Mouse (Mus musculus): ENCODE measurements around the gene Gm9573.
A peak's percentile ranks its signal among the peaks of the same experiment; 100 is the strongest.

Gm9573 gene

DNA sequence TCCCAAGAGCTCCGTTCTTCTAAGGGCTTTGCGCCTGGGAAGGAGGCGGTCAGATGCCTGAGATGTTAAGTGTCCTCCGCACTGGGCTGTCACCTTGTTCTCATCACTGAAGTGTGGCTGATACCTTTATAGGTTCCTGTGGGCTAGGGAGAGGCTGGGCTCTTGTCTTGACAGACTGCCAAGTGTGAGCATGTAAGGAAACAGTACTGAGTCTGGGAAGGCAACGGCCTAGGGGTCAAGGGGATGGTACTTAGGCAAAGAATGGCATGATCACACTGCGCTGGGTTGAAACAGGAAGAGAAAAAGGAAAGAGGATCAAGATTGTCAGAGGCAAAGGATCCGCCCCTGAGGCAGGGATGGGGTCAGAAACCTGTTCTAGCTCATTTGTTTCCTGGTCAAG lies at the start of gene Gm9573:
Gene Gm9573, minus strand, starts transcription at position 101 of the 400 bp plus-strand sequence.
- DNase-seq = no peak

DNA sequence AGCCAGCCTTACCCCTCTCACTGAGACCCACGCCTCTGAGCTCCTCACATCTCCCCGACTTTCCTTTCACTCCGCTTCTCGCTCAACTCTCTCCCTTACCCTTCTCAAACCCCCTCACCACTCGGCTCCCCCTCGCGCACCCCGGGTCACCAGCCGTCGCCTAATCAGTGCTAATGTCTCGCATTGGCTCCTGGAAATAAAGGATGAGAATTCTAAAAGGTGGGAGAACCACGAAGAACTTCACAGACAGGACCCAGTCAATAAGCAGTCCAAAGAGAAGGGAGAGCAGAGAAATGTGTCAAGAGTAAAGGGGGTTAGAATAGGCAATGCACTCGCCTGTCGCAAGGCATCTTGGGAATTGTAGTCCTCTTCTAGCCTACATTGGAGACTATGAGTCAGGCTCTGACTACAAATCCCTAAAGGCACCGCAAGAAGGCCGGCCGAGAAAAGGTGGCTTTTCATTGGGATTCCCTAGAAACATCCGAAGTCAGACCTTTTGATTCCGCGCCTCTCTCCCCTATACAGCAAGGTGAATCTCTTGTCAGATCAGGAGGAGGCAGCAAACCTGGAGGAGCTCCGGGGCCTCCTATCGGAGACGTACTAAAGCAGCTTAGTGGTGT lies 47.1 kb upstream of the Gm9573 start, which contains the start of gene Gtf2h4:
Gene Gtf2h4, minus strand, starts transcription at position 324 of the 620 bp plus-strand sequence.
- DNase-seq = peak; percentile 86

GRCm38 (mm10) chr17:35672527-35672926 lies 46.1 kb upstream of the Gm9573 start:
- DNase-seq = no peak

- DNase-seq = no peak
Measured at GRCm38 (mm10) chr17:35671846-35672245, 45.4 kb upstream of the Gm9573 start.

DNA sequence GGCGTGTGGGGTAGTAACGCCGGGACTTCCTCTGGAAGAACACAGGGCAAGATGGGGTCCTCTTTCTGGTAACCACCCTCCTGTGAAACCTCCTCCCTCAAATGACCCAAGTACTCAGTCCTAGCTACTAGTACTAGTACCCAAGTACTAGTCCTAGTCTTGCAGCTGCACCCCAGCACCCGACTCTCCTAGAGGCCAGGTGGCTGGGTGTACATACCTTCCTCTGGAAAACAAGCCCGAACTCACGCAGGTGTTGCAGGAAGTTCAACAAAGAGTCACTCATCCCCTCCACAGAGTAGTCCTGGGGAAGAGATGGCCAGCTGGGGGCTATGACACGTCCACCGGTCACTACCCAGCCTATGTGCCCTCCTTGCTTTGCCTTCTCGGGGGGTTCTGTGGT lies 43.3 kb upstream of the Gm9573 start:
- DNase-seq = no peak

- DNase-seq = peak; percentile 97
Measured at GRCm38 (mm10) chr17:35667334-35668065, 41.1 kb upstream of the Gm9573 start, which contains the start of gene Vars2. Gene Vars2, minus strand, starts transcription at chr17:35667592.

DNA sequence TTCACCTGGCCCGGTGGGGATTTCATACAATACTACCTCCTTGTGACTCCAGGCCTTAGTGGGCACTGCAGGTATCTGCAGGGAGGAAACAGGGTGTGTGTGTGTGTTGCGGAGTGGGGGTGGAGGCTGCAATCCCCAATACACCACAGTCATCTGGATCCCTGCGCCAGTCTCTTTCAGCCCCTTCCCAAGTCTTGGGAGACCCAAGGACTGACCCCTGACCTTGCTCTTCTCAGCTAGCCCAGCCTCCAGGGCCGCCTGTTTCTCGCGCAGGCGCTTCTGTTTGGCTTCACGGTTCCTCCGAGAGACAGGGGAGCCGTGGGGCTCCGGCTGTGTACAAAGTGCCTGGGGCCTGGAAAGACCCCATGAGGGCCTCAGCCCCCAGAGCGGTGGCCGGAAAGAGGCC lies 40.4 kb upstream of the Gm9573 start:
- peak; percentile 27 for DNase-seq

DNA sequence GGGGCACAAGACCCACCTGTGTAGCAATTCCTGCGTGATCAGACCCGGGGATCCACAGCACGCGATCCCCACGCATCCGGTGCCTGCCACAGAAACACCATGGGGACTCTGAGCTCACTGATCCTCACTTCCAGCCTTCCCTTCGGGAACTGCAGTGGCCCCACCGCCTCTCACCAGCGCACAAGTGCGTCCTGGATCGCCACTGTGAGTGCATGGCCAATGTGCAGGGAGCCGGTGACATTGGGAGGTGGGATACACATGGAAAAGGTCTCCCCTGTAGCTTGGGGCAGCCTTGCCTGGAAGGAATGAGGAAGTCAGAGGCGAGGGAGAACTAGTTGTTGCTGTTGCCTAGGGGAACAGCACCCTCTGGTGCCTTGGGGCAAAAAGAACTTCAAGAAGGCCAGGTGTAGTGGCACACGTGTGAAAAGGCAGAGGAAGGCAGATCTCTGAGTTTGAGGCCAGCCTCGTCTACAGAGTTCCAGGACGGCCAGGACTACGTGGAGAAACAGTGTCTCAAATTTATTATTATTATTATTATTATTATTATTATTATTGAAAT lies 39.6 kb upstream of the Gm9573 start:
- peak; percentile 31 for DNase-seq

GRCm38 (mm10) chr17:35653086-35653485 lies 26.6 kb upstream of the Gm9573 start:
- DNase-seq = no peak

DNA sequence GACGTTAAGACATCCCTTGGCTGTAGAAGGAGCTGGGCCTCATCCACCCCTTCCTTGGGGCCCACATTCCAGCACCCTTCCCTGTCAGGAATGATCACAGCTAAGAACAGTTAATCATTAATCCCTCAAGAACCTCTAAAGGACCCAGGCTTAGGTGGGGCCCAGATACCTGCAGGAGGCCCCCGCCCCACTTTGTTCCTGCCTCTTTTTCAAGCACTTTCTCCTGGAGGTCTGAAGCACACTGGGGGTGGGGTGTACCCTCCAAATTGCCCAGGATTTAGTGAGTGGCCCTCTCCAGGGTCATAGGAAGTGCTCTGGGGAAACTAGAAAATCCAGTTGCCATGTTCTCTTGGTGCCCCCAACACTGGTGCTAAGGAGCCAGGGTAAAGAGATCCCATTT lies 23.0 kb upstream of the Gm9573 start:
- DNase-seq = no peak

DNA sequence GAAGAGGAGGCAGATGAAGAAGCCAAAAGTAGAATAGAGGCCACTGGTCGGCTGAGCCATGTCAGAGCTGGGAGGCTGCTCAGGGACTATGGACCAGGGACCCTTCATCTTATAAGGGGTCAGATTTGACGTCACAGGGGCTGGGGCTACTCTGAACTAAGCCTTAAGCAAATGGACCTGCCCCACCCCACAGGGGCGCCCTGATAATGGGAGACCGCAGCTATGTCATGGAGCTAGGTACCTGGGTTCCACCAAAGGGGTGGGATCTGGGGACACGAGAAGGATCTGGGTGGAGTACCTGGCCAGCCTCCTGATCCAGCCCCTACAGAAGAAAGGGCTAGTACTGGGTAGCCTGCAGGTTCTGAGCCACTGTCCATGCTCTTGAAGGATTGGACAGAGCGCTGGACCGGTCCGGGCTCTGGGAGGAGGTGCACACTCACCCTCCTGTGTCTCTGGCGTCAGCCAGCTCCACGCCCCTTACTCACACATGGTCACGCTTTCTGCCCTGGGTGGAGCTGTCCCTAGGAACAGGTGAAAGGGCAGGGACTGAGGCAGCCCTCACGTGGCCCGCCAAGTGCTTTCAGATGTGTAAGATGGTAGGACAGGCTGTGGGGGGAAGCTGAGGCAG lies 17.3 kb upstream of the Gm9573 start, which contains the start of gene Mucl3:
Gene Mucl3, minus strand, starts transcription at position 87 of the 628 bp plus-strand sequence.
- no peak for DNase-seq

GRCm38 (mm10) chr17:35639352-35639751 lies 12.9 kb upstream of the Gm9573 start:
- no peak for DNase-seq

DNA sequence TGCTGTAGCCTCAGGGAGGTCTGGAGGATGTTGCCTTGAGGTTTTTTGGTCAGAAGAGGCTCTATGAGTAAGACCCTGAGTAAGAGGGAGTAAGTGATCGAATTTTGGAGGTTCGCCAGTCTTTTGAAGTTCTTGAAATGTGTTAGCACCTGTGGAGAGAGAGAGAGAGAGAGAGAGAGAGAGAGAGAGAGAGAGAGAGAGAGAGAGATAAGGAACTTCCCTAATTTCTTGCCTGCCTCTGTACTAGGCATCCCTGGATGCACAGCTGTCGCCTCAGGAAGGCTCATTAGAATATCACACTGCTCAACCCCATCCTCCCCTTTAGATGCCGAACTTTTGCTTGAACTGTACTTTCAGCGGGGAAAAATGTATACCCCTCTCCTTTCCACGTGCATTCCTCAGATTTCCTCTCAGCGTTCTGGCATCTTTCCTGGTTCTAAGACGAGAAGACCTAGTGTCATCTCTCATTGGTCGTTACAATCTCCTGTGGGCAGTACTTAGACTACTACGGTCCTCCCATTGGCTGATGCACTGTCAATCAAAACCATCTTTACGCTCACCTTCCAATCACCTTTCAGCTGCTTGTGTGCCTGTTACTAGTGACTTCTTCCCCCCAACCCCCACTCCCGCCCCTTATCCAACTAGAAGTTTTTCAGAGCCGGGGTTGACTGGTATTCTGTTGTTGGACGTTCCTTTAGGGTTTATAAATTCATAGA lies 12.2 kb upstream of the Gm9573 start:
- peak; percentile 60 for DNase-seq

DNA sequence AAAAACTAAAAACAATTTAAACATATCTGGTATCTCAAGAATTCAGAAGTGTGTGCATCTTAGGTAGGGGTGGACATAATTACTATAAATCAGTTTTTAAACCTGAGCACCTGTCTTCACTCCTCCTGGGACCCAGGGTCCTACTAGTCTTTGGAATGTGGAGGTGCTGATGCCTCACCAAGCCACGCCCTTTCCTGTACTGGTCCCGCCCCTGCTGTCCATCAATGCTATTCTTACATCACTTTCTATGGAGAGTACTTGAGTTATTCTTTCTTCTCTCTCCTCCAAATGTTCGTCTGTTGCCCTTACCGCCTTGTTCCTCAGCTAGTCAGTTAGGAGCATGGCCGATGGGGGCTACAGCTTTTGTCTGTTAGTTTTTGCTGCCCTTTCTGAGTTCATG lies 9.9 kb upstream of the Gm9573 start:
- peak; percentile 17 for DNase-seq

GRCm38 (mm10) chr17:35635699-35636111 lies 9.3 kb upstream of the Gm9573 start:
- DNase-seq = peak; percentile 50

DNA sequence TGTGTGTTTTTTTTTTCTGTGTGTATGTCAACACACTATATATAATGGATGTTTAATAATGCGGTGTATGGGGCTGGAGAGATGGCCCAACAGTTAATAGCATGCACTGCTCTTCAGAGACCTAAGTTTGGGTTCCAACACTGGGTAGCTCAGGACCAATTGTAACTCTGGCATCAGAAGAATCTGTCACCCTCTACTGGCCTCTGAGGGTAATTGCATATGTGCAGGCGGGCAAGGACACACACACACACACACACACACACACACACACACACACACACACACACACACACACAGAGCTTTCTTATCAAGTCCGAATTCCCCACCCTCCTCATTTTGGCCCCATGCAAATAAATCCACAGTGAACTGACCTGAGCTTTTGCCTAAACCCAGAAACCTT lies 8.8 kb upstream of the Gm9573 start:
- DNase-seq = no peak

- DNase-seq = peak; percentile 11
Measured at GRCm38 (mm10) chr17:35633992-35634391, 7.6 kb upstream of the Gm9573 start.

DNA sequence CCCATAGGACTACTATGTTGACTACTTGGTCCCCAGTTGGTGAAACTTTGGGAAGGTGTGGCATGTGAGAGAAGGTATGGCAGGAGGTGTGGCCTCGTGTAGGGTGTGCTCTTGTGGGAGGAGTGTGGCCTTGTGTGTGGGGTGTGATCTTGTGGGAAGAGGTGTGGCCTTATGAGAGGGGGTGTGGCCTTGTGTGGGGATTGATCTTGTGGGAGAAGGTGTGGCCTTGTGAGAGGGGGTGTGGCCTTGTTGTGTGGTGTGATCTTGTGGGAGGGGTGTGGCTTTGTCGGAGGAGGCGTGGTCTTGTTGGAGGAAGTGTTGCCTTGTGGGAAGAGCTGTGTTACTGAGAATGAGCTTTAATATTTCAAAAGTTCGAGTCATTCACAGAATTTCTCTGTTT lies 9.3 kb downstream of the Gm9573 start:
- peak; percentile 18 for DNase-seq

GRCm38 (mm10) chr17:35601736-35602354 lies 24.6 kb downstream of the Gm9573 start:
- no peak for DNase-seq

DNA sequence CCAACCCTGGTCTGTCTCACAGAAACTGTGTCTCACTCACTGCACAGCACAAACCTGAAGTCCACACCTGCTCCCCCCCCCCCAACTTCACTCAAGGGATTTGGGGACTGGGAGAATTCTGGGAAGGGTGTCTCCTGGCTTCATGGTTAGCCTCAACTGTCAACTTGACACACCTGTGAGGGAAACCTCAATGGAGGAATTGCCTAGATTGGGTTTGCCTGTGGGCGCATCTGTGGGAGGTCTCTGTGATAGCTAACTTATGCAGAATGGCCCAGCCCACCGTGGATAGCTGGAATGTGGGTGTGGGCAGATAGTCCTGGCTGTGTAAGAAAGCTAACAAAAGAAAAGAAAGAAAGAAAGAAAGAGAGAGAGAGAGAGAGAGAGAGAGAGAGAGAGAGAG lies 25.2 kb downstream of the Gm9573 start, which contains the start of gene Sfta2:
Gene Sfta2, plus strand, starts transcription at position 301 of the 400 bp plus-strand sequence.
- DNase-seq = no peak

GRCm38 (mm10) chr17:35597399-35597798 lies 29.0 kb downstream of the Gm9573 start:
- no peak for DNase-seq

DNA sequence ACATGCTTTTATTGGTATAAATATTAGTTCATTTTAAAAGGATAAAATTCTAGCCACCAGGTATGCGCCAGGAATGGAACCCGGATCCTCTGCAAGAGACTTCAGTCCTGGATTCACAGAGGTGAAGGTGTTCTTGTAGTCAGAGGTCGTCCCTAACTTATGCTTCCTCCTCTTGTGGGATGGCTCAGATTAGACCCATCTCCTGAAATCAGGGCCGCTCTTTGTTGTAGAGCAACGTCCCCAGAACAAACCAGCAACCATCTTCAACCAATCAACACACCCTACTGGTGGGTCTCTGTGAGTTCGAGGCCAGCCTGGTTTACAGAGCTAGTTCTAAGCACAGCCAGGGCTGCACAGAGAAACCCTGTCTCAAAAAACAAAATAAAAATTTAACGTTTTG lies 32.0 kb downstream of the Gm9573 start:
- DNase-seq = no peak
